Mouse (Mus musculus) kidney, embryonic 14.5 days (tissue): Measurements from ENCODE around the gene Notch4. TPM values are rescaled to one million over a fixed set of nuclear protein-coding genes. Genes with fewer than 3 reads are reported as not detected.

Experiments
- ATAC-seq: fragments of 200-750 bp; cut with Nextera tagmentation; 2 replicates; pipeline ENCODE4 v1.8.0; 2017; ENCODE audit warnings: moderate number of reproducible peaks, mild to moderate bottlenecking, moderate TSS enrichment, moderate library complexity; ENCODE audit not compliant: low FRiP score, low TSS enrichment
- H3K27ac ChIP-seq: fragments of 300-500 bp; sonication (generic); 2 replicates; pipeline ENCODE4 v1.5.1; 2014; ENCODE audit warnings: low read depth, mild to moderate bottlenecking, low read length, moderate library complexity, mixed read lengths
- H3K27me3 ChIP-seq: fragments of 300-500 bp; sonication (generic); 2 replicates; pipeline ENCODE4 v1.6.1; 2014; ENCODE audit warnings: mild to moderate bottlenecking, low read length; ENCODE audit not compliant: control insufficient read depth, insufficient read depth
- H3K36me3 ChIP-seq: fragments of 300-500 bp; sonication (generic); 2 replicates; pipeline ENCODE4 v1.6.1; 2014; ENCODE audit warnings: low read length, mixed read lengths; ENCODE audit not compliant: control insufficient read depth, insufficient read depth
- H3K4me1 ChIP-seq: fragments of 300-500 bp; sonication (generic); 2 replicates; pipeline ENCODE4 v1.6.1; 2014; ENCODE audit warnings: low read length, mixed read lengths; ENCODE audit not compliant: control insufficient read depth, insufficient read depth
- H3K4me2 ChIP-seq: fragments of 300-500 bp; sonication (generic); replicated peaks from 2 replicates; pipeline ENCODE4 v1.6.1; 2014; ENCODE audit warnings: low read depth, mild to moderate bottlenecking, low read length
- H3K4me3 ChIP-seq: fragments of 300-500 bp; sonication (generic); 2 replicates; pipeline ENCODE4 v1.5.1; 2014; ENCODE audit warnings: mild to moderate bottlenecking, low read length
- H3K9ac ChIP-seq: fragments of 300-500 bp; sonication (generic); 2 replicates; pipeline ENCODE4 v1.6.1; 2014; ENCODE audit warnings: low read depth, mild to moderate bottlenecking, low read length, moderate library complexity
- H3K9me3 ChIP-seq: fragments of 300-500 bp; sonication (generic); 2 replicates; pipeline ENCODE4 v1.6.1; 2016; ENCODE audit warnings: low read length; ENCODE audit not compliant: control insufficient read depth
- WGBS: fragments of 180-500 bp; shearing (Covaris S2); extraction: QIAGEN DNeasy Blood & Tissue Kit; methylation state at CpG from one replicate; pipeline ENCODE4 v1.1.7; 2014; 5-methylcytosine and 5-hydroxymethylcytosine counted together
- polyA plus RNA-seq: library from polyadenylated mRNA; unstranded; fragments of >200 nt; fragmentation: Nextera tagmentation; extraction: Ambion mirVana; gene quantifications from 2 replicates; pipeline ENCODE4 v1.2.1, GENCODE M21; 2014

Gene Notch4
- polyA plus RNA-seq, 1 experiment from 2014 or later: 11.2 TPM

GRCm38 (mm10) chr17:34618999-34619398 lies 54.9 kb downstream of the Notch4 start:
- no peaks in the 10 kb centered on the region for H3K27me3 ChIP-seq
- H3K27ac ChIP-seq: no peak overlapping the region
- H3K9ac ChIP-seq: no peak overlapping the region
- H3K4me1 ChIP-seq: no peaks in the 10 kb centered on the region
- 0 out of 2 replicates have a peak, but pooled peaks have one; percentile 28 for ATAC-seq
- H3K36me3 ChIP-seq: peaks cover 38% of the 10 kb centered on the region
- 27% methylated on average over 6 of the region's 6 CpGs for WGBS
- H3K4me2 ChIP-seq: no peak overlapping the region
- no peaks in the 10 kb centered on the region for H3K9me3 ChIP-seq
- no peak overlapping the region for H3K4me3 ChIP-seq

- Histone ChIP-seq H3K4me1 (peaks cover 1% of the 10 kb centered on the region), H3K9me3 (no peaks in the 10 kb centered on the region), H3K4me2 (no peak overlapping the region), H3K27ac (no peak overlapping the region), H3K9ac (no peak overlapping the region), H3K27me3 (no peaks in the 10 kb centered on the region), H3K4me3 (no peak overlapping the region), H3K36me3 (peaks cover 40% of the 10 kb centered on the region)
- no peak for ATAC-seq
- 87% methylated on average over 8 of the region's 8 CpGs for WGBS
Measured at GRCm38 (mm10) chr17:34621006-34621405, 56.9 kb downstream of the Notch4 start.

GRCm38 (mm10) chr17:34623161-34623560 lies 59.1 kb downstream of the Notch4 start:
- WGBS: 86% methylated on average over 9 of the region's 9 CpGs

GRCm38 (mm10) chr17:34624981-34625380 lies 60.9 kb downstream of the Notch4 start:
- H3K9ac ChIP-seq: no peak overlapping the region
- H3K4me3 ChIP-seq: no peak overlapping the region
- H3K4me1 ChIP-seq: peaks cover 24% of the 10 kb centered on the region
- peaks cover 4% of the 10 kb centered on the region for H3K27me3 ChIP-seq
- H3K36me3 ChIP-seq: peaks cover 23% of the 10 kb centered on the region; the same call in 1 of the 2 replicates
- no peak overlapping the region for H3K27ac ChIP-seq
- H3K9me3 ChIP-seq: no peaks in the 10 kb centered on the region
- no peak overlapping the region for H3K4me2 ChIP-seq
- no peak for ATAC-seq
- WGBS: 92% methylated on average over 3 of the region's 3 CpGs

More at GRCm38 (mm10) chr17:34623161-34623560, 59.1 kb downstream of the Notch4 start:
- no peak overlapping the region for H3K4me3 ChIP-seq
- peaks cover 29% of the 10 kb centered on the region; the same call in 1 of the 2 replicates for H3K36me3 ChIP-seq
- no peak overlapping the region for H3K27ac ChIP-seq
- H3K4me1 ChIP-seq: peaks cover 11% of the 10 kb centered on the region
- no peaks in the 10 kb centered on the region for H3K9me3 ChIP-seq
- H3K27me3 ChIP-seq: no peaks in the 10 kb centered on the region
- no peak overlapping the region for H3K4me2 ChIP-seq
- ATAC-seq: no peak
- H3K9ac ChIP-seq: no peak overlapping the region

- no peak for ATAC-seq
- Histone ChIP-seq H3K9ac (peak overlapping the region; percentile 75; the same call in 1 of the 2 replicates), H3K4me1 (peaks cover 35% of the 10 kb centered on the region), H3K27me3 (peaks cover 16% of the 10 kb centered on the region), H3K4me2 (peak overlapping the region; percentile 89), H3K27ac (peak overlapping the region; percentile 96), H3K4me3 (peak overlapping the region; percentile 61), H3K9me3 (no peaks in the 10 kb centered on the region), H3K36me3 (peaks cover 17% of the 10 kb centered on the region; the same call in 1 of the 2 replicates)
- 50% methylated on average over 16 of the region's 16 CpGs for WGBS
Measured at GRCm38 (mm10) chr17:34626062-34626772, 62.1 kb downstream of the Notch4 start.

- peak; percentile 22; the same call in 1 of the 2 replicates for ATAC-seq
- peaks cover 21% of the 10 kb centered on the region for H3K27me3 ChIP-seq
- H3K27ac ChIP-seq: peak overlapping the region; percentile 96
- peaks cover 40% of the 10 kb centered on the region for H3K4me1 ChIP-seq
- peak overlapping the region; percentile 89 for H3K4me2 ChIP-seq
- WGBS: under 1% methylated on average over 18 of the region's 18 CpGs
- H3K9ac ChIP-seq: peak overlapping the region; percentile 75
- H3K4me3 ChIP-seq: peak overlapping the region; percentile 61
- H3K9me3 ChIP-seq: no peaks in the 10 kb centered on the region
- peaks cover 17% of the 10 kb centered on the region; the same call in 1 of the 2 replicates for H3K36me3 ChIP-seq
Measured at GRCm38 (mm10) chr17:34626773-34627092, 62.7 kb downstream of the Notch4 start.

GRCm38 (mm10) chr17:34627093-34627942 lies 63.2 kb downstream of the Notch4 start:
- Histone ChIP-seq H3K4me1 (peaks cover 44% of the 10 kb centered on the region), H3K36me3 (peaks cover 17% of the 10 kb centered on the region; the same call in 1 of the 2 replicates), H3K27ac (peak overlapping the region; percentile 96), H3K27me3 (peaks cover 22% of the 10 kb centered on the region), H3K4me2 (peak overlapping the region; percentile 89), H3K9ac (peak overlapping the region; percentile 75), H3K9me3 (no peaks in the 10 kb centered on the region), H3K4me3 (peak overlapping the region; percentile 61)
- WGBS: under 1% methylated on average over 38 of the region's 45 CpGs
- peak; percentile 74 for ATAC-seq

- Histone ChIP-seq H3K36me3 (peaks cover 9% of the 10 kb centered on the region; the same call in 1 of the 2 replicates), H3K4me1 (peaks cover 44% of the 10 kb centered on the region)
- WGBS: 3% methylated on average over 29 of the region's 29 CpGs
Measured at GRCm38 (mm10) chr17:34627943-34628643, 64.0 kb downstream of the Notch4 start, which contains the start of gene Ppt2. Ppt2 (minus strand) TSS chr17:34628510.

More at GRCm38 (mm10) chr17:34627943-34628643, 64.0 kb downstream of the Notch4 start, which contains the start of gene Ppt2:
- ATAC-seq: peak; percentile 8; the same call in 1 of the 2 replicates
- H3K4me3 ChIP-seq: peak within 1 kb of the TSS; percentile 61
- peaks cover 22% of the 10 kb centered on the region for H3K27me3 ChIP-seq
- peak within 1 kb of the TSS; percentile 89 for H3K4me2 ChIP-seq
- peak within 1 kb of the TSS; percentile 96 for H3K27ac ChIP-seq
- H3K9ac ChIP-seq: peak within 1 kb of the TSS; percentile 75
- H3K9me3 ChIP-seq: no peaks in the 10 kb centered on the region
